Mouse (Mus musculus) hindbrain, embryonic 15.5 days (tissue): ENCODE measurements around the gene Usp2. TPM values are rescaled to one million over a fixed set of nuclear protein-coding genes. Genes with fewer than 3 reads are reported as not detected.

ENCODE experiments used
- ATAC-seq: fragments of 200-750 bp; cut with Nextera tagmentation; 2 replicates; pipeline ENCODE4 v1.8.0; 2017; ENCODE audit warnings: low read depth, moderate number of reproducible peaks, moderate TSS enrichment; ENCODE audit not compliant: low FRiP score
- H3K27ac ChIP-seq: fragments of 300-500 bp; sonication (generic); replicated peaks from 2 replicates; pipeline ENCODE4 v1.5.1; 2015; ENCODE audit warnings: mild to moderate bottlenecking, inconsistent platforms
- H3K27me3 ChIP-seq: fragments of 300-500 bp; sonication (generic); 2 replicates; pipeline ENCODE4 v1.6.1; 2015; ENCODE audit warnings: control low read depth, inconsistent platforms
- H3K36me3 ChIP-seq: fragments of 300-500 bp; sonication (generic); 2 replicates; pipeline ENCODE4 v1.6.1; 2015; ENCODE audit warnings: control low read depth, inconsistent platforms
- H3K4me1 ChIP-seq: fragments of 300-500 bp; sonication (generic); replicated peaks from 2 replicates; pipeline ENCODE4 v1.6.1; 2015; ENCODE audit warnings: control low read depth, inconsistent platforms
- H3K4me2 ChIP-seq: fragments of 300-500 bp; sonication (generic); 2 replicates; pipeline ENCODE4 v1.6.1; 2015; ENCODE audit warnings: moderate library complexity, mild to moderate bottlenecking, inconsistent platforms
- H3K4me3 ChIP-seq: fragments of 300-500 bp; sonication (generic); 2 replicates; pipeline ENCODE4 v1.5.1; 2015; ENCODE audit warnings: mild to moderate bottlenecking, inconsistent platforms
- H3K9ac ChIP-seq: fragments of 300-500 bp; sonication (generic); 2 replicates; pipeline ENCODE4 v1.6.1; 2015; ENCODE audit warnings: inconsistent platforms
- H3K9me3 ChIP-seq: fragments of 300-500 bp; sonication (generic); 2 replicates; pipeline ENCODE4 v1.6.1; 2016; ENCODE audit warnings: control low read depth, inconsistent platforms
- WGBS: fragments of 180-500 bp; shearing (Covaris S2); methylation state at CpG from one replicate; pipeline ENCODE4 v1.1.7; 2015; 5-methylcytosine and 5-hydroxymethylcytosine counted together
- polyA plus RNA-seq: library from polyadenylated mRNA; unstranded; fragments of >200 nt; fragmentation: Nextera tagmentation; extraction: Ambion mirVana; gene quantifications from 2 replicates; pipeline ENCODE4 v1.2.1, GENCODE M21; 2015

The Usp2 gene
- polyA plus RNA-seq, 1 experiment from 2014 or later = 15.2 TPM

GRCm38 (mm10) chr9:44134851-44135730 lies 68.3 kb downstream of the Usp2 start:
- H3K9ac ChIP-seq = peak overlapping the region; percentile 45
- 3% methylated on average over 49 of the region's 49 CpGs for WGBS
- H3K9me3 ChIP-seq = no peaks in the 10 kb centered on the region
- H3K36me3 ChIP-seq = no peaks in the 10 kb centered on the region
- H3K4me3 ChIP-seq = peak overlapping the region; percentile 43
- H3K4me1 ChIP-seq = peaks cover 33% of the 10 kb centered on the region
- peak; percentile 52; the same call in 1 of the 2 replicates for ATAC-seq
- 0 out of 2 replicates have a peak overlapping the region, but pooled peaks have one; percentile 26 for H3K27ac ChIP-seq
- peaks cover 44% of the 10 kb centered on the region for H3K27me3 ChIP-seq
- peak overlapping the region; percentile 93 for H3K4me2 ChIP-seq

DNA sequence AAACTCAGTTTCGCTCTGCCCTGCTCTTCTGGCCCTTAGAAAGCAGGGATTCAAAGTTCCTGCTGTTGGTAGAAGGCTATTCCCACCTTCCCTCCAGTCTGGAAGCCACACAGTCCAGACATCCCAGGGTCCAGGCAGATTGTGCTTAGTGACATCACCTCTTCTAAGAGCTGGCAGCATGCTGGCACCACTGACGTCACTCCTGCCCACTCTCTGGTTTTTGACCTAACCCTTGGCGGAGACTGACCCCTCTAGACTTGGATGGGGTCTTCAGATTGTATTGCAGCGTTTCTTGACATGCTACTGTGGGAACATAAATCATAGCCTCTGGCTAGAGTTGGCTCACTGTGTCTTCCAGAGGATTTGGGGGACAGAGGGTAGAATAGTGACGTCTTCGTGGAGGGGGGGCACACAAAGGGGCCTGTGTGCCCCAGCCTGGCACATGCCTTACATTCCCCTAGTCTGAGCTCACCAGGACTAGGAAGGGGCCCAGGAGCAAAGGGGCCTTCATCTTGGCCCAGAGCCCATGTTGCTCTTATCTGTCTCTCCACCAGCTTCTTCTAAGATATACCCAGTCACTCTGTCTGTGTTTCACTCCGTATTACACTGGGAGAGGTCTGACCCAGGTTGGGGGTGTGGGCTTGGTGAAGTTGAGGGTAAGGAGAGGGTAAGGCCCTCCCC lies 69.0 kb downstream of the Usp2 start:
- Histone ChIP-seq H3K4me1 (peaks cover 26% of the 10 kb centered on the region), H3K4me2 (peak overlapping the region; percentile 93), H3K27ac (0 out of 2 replicates have a peak overlapping the region, but pooled peaks have one; percentile 3), H3K9me3 (no peaks in the 10 kb centered on the region), H3K36me3 (no peaks in the 10 kb centered on the region), H3K9ac (no peak overlapping the region), H3K4me3 (peak overlapping the region; percentile 43), H3K27me3 (peaks cover 43% of the 10 kb centered on the region)
- ATAC-seq = no peak
- 49% methylated on average over 7 of the region's 7 CpGs for WGBS

- Histone ChIP-seq H3K36me3 (no peaks in the 10 kb centered on the region), H3K4me1 (peaks cover 26% of the 10 kb centered on the region), H3K9ac (no peak overlapping the region), H3K27me3 (peaks cover 28% of the 10 kb centered on the region), H3K27ac (no peak overlapping the region), H3K4me2 (no peak overlapping the region), H3K4me3 (no peak overlapping the region), H3K9me3 (no peaks in the 10 kb centered on the region)
- ATAC-seq = no peak
- 76% methylated on average over 4 of the region's 4 CpGs for WGBS
Observed at GRCm38 (mm10) chr9:44137846-44138245, 71.0 kb downstream of the Usp2 start.

DNA sequence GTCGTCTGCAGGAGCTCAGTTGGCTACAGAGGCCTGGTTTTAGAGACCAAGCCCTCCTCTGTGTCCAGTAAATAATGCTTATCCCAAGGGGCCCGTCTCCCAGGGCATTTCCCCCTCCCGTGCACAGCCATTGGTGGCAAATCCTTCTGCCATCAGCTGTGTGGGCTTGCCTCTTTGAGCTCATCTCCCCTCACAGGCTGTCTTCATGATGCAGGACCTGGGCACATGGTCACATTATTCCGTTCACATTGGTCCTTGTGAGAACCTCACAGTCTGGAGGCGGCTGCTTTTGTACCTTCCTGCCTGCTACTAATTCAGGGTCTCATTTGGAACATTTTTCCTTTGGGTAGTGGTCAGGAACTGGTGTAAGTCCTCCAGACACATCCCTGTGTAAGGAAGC lies 75.1 kb downstream of the Usp2 start:
- Histone ChIP-seq H3K4me1 (no peaks in the 10 kb centered on the region), H3K4me2 (no peak overlapping the region), H3K9ac (no peak overlapping the region), H3K27ac (no peak overlapping the region), H3K9me3 (no peaks in the 10 kb centered on the region), H3K27me3 (peaks cover 1% of the 10 kb centered on the region; the same call in 1 of the 2 replicates), H3K36me3 (peaks cover 21% of the 10 kb centered on the region; the same call in 1 of the 2 replicates), H3K4me3 (no peak overlapping the region)
- no peak for ATAC-seq
- 69% methylated on average over 5 of the region's 5 CpGs for WGBS

DNA sequence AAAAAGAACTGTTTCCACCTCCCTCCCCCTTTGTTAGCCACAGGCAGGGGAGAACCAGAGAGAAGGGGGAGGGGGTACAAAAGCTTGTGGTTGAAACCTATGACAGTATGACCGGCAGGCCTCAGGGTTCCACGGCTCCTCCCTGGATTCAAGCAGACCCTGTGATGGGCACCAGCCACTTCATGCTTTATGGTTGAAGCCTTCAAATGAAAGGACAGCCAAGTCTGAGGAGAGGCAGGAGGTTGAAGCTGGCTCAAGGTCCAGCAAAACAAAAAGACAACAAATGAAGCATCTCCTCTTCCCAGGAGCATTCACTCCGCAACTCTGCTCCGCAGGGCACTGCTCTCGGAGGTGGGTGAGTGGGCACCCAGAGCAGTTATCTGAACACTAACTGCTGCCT lies 76.6 kb downstream of the Usp2 start:
- Histone ChIP-seq H3K4me1 (no peaks in the 10 kb centered on the region), H3K9me3 (no peaks in the 10 kb centered on the region), H3K36me3 (peaks cover 24% of the 10 kb centered on the region; the same call in 1 of the 2 replicates), H3K27me3 (no peaks in the 10 kb centered on the region), H3K4me3 (no peak overlapping the region), H3K27ac (no peak overlapping the region), H3K4me2 (no peak overlapping the region), H3K9ac (no peak overlapping the region)
- no peak for ATAC-seq
- WGBS = 68% methylated on average over 5 of the region's 5 CpGs

DNA sequence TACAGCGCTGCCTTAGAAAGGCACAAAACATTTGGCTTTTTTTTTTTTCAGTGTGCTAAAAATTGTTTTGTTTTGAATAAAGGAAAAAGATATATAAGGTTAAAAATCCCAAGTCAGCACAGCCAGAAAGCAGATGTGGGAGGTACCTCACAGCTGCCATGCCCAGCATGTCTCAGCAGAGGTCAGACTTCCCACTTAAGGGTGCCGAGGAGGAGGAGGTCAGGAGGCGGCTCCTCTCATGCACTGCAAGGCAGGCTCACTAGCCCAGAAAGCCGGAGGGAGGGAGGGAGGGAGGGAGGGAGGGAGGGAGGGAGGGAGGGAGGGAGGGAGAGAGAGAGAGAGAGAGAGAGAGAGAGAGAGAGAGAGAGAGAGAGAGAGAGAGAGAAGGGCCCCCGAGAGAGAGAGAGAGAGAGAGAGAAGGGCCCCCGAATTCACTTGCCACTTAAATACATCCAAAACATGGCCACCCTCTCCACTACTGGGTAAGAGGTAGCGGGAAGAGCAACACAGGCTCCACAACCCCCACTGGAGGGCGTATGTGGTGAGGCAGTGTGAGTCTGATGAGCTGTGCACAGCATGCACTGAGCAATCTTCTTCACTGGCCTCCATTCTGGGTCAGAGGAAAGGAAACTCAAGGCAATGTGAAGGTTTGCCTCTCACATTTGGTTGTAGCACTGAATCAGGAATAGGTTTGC lies 77.3 kb downstream of the Usp2 start:
- no peak for ATAC-seq
- no peak overlapping the region for H3K27ac ChIP-seq
- no peaks in the 10 kb centered on the region for H3K4me1 ChIP-seq
- peaks cover 25% of the 10 kb centered on the region for H3K36me3 ChIP-seq
- no peaks in the 10 kb centered on the region for H3K9me3 ChIP-seq
- no peaks in the 10 kb centered on the region for H3K27me3 ChIP-seq
- no peak overlapping the region for H3K9ac ChIP-seq
- H3K4me3 ChIP-seq = no peak overlapping the region
- WGBS = 29% methylated on average over 6 of the region's 8 CpGs
- H3K4me2 ChIP-seq = no peak overlapping the region

DNA sequence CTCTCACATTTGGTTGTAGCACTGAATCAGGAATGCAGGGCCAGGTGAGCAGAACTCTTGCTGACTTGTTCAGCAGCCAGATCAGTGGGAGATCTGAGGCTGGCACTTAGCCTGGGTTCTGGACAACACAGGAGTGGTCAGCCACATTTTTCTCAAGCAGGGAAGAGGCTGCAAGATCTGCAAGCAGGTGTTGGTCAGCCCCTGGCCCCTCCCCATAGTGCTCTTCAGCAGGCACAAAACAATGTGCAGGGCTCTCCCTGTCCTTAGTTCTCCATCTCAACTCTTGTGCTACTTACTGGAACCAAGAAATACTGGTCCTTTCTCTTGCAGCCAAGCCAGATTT lies 77.9 kb downstream of the Usp2 start:
- Histone ChIP-seq H3K4me2 (no peak overlapping the region), H3K27ac (no peak overlapping the region), H3K4me3 (no peak overlapping the region), H3K36me3 (peaks cover 30% of the 10 kb centered on the region), H3K9me3 (no peaks in the 10 kb centered on the region), H3K4me1 (no peaks in the 10 kb centered on the region), H3K9ac (no peak overlapping the region), H3K27me3 (no peaks in the 10 kb centered on the region)
- ATAC-seq = no peak

Other genes starting within 250 kb of the Usp2 start
- 7.2 and 8.2 TPM in 2 replicates for gene Thy1, start 23.6 kb upstream of the Usp2 start, polyA plus RNA-seq
- 0.13 and 0.35 TPM in 2 replicates for gene Mfrp, start 34.7 kb downstream of the Usp2 start, polyA plus RNA-seq
- 6.6 and 8.7 TPM in 2 replicates for gene C1qtnf5, start 40.2 kb downstream of the Usp2 start, polyA plus RNA-seq
- gene Gm49380, start 46.5 kb downstream of the Usp2 start, polyA plus RNA-seq = 0.13 TPM in 1 of 2 replicates, not detected in the other
- gene Rnf26, start 46.5 kb downstream of the Usp2 start, polyA plus RNA-seq = 33.9 and 37.4 TPM in 2 replicates
- gene Mcam, start 67.4 kb downstream of the Usp2 start, polyA plus RNA-seq = 11.3 and 13.7 TPM in 2 replicates
- gene Cbl, start 167.0 kb downstream of the Usp2 start, polyA plus RNA-seq = 20.3 and 22.5 TPM in 2 replicates
- not detected in 2 replicates for gene Ccdc153, start 173.7 kb downstream of the Usp2 start, polyA plus RNA-seq
- 0.39 and 0.87 TPM in 2 replicates for gene Pdzd3, start 184.4 kb downstream of the Usp2 start, polyA plus RNA-seq
- 4.1 and 5.9 TPM in 2 replicates for gene Nlrx1, start 201.6 kb downstream of the Usp2 start, polyA plus RNA-seq
- gene Abcg4, start 221.6 kb downstream of the Usp2 start, polyA plus RNA-seq = 28.7 and 32.1 TPM in 2 replicates
- 25.7 and 28.8 TPM in 2 replicates for gene Hinfp, start 238.7 kb downstream of the Usp2 start, polyA plus RNA-seq